Comparison of ENCODE assay signal across 8 mouse cellular contexts in genomic region chr17:10079853-10080650, GRCm38 (mm10).
DNase-seq lines count a peak whose midpoint lies in the region; ATAC-seq and TF ChIP-seq lines count a peak whose summit lies in the region.

No protein-coding gene starts in this region.

- intact Hi-C loops in heart, postnatal 10 days (cut with DNase I), result loop anchor here (2.0 kb wide), 1 partner anchor 185 kb away; no protein-coding TSS in a partner anchor

- DNase-seq in testis, postnatal 14 days (ENCODE audit: low spot score), result peak; percentile 27
- no peak for DNase-seq in testis, postnatal 10 days (ENCODE audit: low spot score)
- DNase-seq in heart, postnatal 10 days, result peak; percentile 81 to 87
- peak; percentile 46 to 88 for DNase-seq in kidney, postnatal 25 days
- no peak for DNase-seq in urinary bladder, postnatal 10 days (ENCODE audit: low spot score)
- DNase-seq in forebrain, postnatal 0 days, result no peak
- no peak for DNase-seq in spleen, adult 12 weeks (ENCODE audit: low spot score)

- no peak overlapping the region for H3K27ac ChIP-seq in forebrain, embryonic 13.5 days
- no peak overlapping the region for H3K27ac ChIP-seq in forebrain, postnatal 0 days (ENCODE audit: low read depth, low read length)

- no peak overlapping the region for H3K4me3 ChIP-seq in forebrain, embryonic 13.5 days
- H3K4me3 ChIP-seq in forebrain, postnatal 0 days (ENCODE audit: low read depth, low read length), result no peak overlapping the region

- 88% methylated on average over 15 of the region's 15 CpGs for WGBS in forebrain, embryonic 13.5 days
- WGBS in forebrain, postnatal 0 days, result 78% methylated on average over 15 of the region's 15 CpGs

- H3K4me1 ChIP-seq in forebrain, embryonic 13.5 days, result no peaks in the 10 kb centered on the region
- no peaks in the 10 kb centered on the region for H3K4me1 ChIP-seq in forebrain, postnatal 0 days (ENCODE audit: insufficient read depth)

- ATAC-seq in forebrain, embryonic 13.5 days, result no peak
- no peak for ATAC-seq in forebrain, postnatal 0 days

- no peaks in the 10 kb centered on the region for H3K9me3 ChIP-seq in forebrain, embryonic 13.5 days (replicated peaks)
- no peaks in the 10 kb centered on the region for H3K9me3 ChIP-seq in forebrain, postnatal 0 days (ENCODE audit: low read length)

- TF ChIP-seq CTCF in forebrain, postnatal 0 days (IDR thresholded peaks at IDR 0.05; ENCODE audit: low read depth), result no peak

- H3K36me3 ChIP-seq in forebrain, embryonic 13.5 days (ENCODE audit: poor library complexity, severe bottlenecking), result no peaks in the 10 kb centered on the region
- H3K36me3 ChIP-seq in forebrain, postnatal 0 days (ENCODE audit: insufficient read depth), result no peaks in the 10 kb centered on the region

- H3K9ac ChIP-seq in forebrain, embryonic 13.5 days, result no peak overlapping the region
- H3K9ac ChIP-seq in forebrain, postnatal 0 days, result no peak overlapping the region

- no peak overlapping the region for H3K4me2 ChIP-seq in forebrain, embryonic 13.5 days
- H3K4me2 ChIP-seq in forebrain, postnatal 0 days (ENCODE audit: low read depth), result no peak overlapping the region

- H3K27me3 ChIP-seq in forebrain, embryonic 13.5 days, result no peaks in the 10 kb centered on the region
- no peaks in the 10 kb centered on the region for H3K27me3 ChIP-seq in forebrain, postnatal 0 days (ENCODE audit: insufficient read depth, low read length)

Comparison
In these comparisons a context has a peak if more than half of its experiments do, and no peak if none do; other contexts are left out.
1. DNase-seq: peak in testis, postnatal 14 days (single experiment), heart, postnatal 10 days (2 of 2) and kidney, postnatal 25 days (2 of 2); none in testis, postnatal 10 days (single experiment), urinary bladder, postnatal 10 days (single experiment), forebrain, postnatal 0 days (single experiment) and spleen, adult 12 weeks (single experiment).